In genomic region chr2:35662001-35662491, GRCm38 (mm10) we compare ENCODE assay signal across 8 mouse cellular contexts.
A peak's percentile ranks its signal among the peaks of the same experiment; 100 is the strongest.
DNase-seq lines count a peak whose midpoint lies in the region; ATAC-seq and TF ChIP-seq lines count a peak whose summit lies in the region.

No protein-coding gene starts in this region.

- H3K4me2 ChIP-seq in embryonic facial prominence, embryonic 13.5 days = peak overlapping the region; percentile 93
- peak overlapping the region; percentile 89 for H3K4me2 ChIP-seq in hindbrain, postnatal 0 days (ENCODE audit: low read depth, low read length)
- H3K4me2 ChIP-seq in midbrain, embryonic 16.5 days (ENCODE audit: low read length) = peak overlapping the region; percentile 71

- ATAC-seq in embryonic facial prominence, embryonic 13.5 days (ENCODE audit: insufficient number of reproducible peaks, insufficient read depth, low FRiP score, low TSS enrichment, low read depth) = peak; percentile 41
- ATAC-seq in hindbrain, postnatal 0 days = peak; percentile 72
- ATAC-seq in midbrain, embryonic 16.5 days = peak; percentile 62

- peak overlapping the region; percentile 85 for H3K9ac ChIP-seq in embryonic facial prominence, embryonic 13.5 days
- H3K9ac ChIP-seq in hindbrain, postnatal 0 days (replicated peaks; ENCODE audit: low read length) = peak overlapping the region; percentile 94
- H3K9ac ChIP-seq in midbrain, embryonic 16.5 days (ENCODE audit: low read depth, low read length) = peak overlapping the region; percentile 98

- H3K9me3 ChIP-seq in embryonic facial prominence, embryonic 13.5 days = no peaks in the 10 kb centered on the region
- no peaks in the 10 kb centered on the region for H3K9me3 ChIP-seq in hindbrain, postnatal 0 days (ENCODE audit: low read length)
- no peaks in the 10 kb centered on the region for H3K9me3 ChIP-seq in midbrain, embryonic 16.5 days (replicated peaks; ENCODE audit: control insufficient read depth, low read length, poor library complexity, severe bottlenecking)

- peak overlapping the region; percentile 86 for H3K27ac ChIP-seq in embryonic facial prominence, embryonic 13.5 days
- H3K27ac ChIP-seq in hindbrain, postnatal 0 days = peak overlapping the region; percentile 88
- H3K27ac ChIP-seq in midbrain, embryonic 16.5 days (ENCODE audit: low read length) = peak overlapping the region; percentile 91

- H3K36me3 ChIP-seq in embryonic facial prominence, embryonic 13.5 days = peaks cover 3% of the 10 kb centered on the region; the same call in 1 of the 2 replicates
- no peaks in the 10 kb centered on the region for H3K36me3 ChIP-seq in hindbrain, postnatal 0 days (ENCODE audit: insufficient read depth, low read length)
- no peaks in the 10 kb centered on the region for H3K36me3 ChIP-seq in midbrain, embryonic 16.5 days (ENCODE audit: control insufficient read depth, insufficient read depth, low read length)

- peak overlapping the region; percentile 85 for H3K4me3 ChIP-seq in embryonic facial prominence, embryonic 13.5 days
- peak overlapping the region; percentile 92 for H3K4me3 ChIP-seq in hindbrain, postnatal 0 days (ENCODE audit: low read length)
- peak overlapping the region; percentile 96 for H3K4me3 ChIP-seq in midbrain, embryonic 16.5 days (ENCODE audit: low read depth, low read length)

- TF ChIP-seq CTCF in hindbrain, postnatal 0 days (IDR thresholded peaks at IDR 0.05; ENCODE audit: low read depth) = no peak; the same call in 1 of the 2 replicates

- peaks cover 65% of the 10 kb centered on the region for H3K4me1 ChIP-seq in embryonic facial prominence, embryonic 13.5 days
- H3K4me1 ChIP-seq in hindbrain, postnatal 0 days (ENCODE audit: insufficient read depth, low read length) = peaks cover 34% of the 10 kb centered on the region
- peaks cover 34% of the 10 kb centered on the region for H3K4me1 ChIP-seq in midbrain, embryonic 16.5 days (ENCODE audit: control insufficient read depth, insufficient read depth, low read length)

- WGBS in embryonic facial prominence, embryonic 13.5 days = 1% methylated on average over 24 of the region's 24 CpGs
- WGBS in hindbrain, postnatal 0 days = 2% methylated on average over 22 of the region's 24 CpGs
- under 1% methylated on average over 24 of the region's 24 CpGs for WGBS in midbrain, embryonic 16.5 days

- H3K27me3 ChIP-seq in embryonic facial prominence, embryonic 13.5 days = no peaks in the 10 kb centered on the region
- no peaks in the 10 kb centered on the region for H3K27me3 ChIP-seq in hindbrain, postnatal 0 days (ENCODE audit: insufficient read depth, low read length)
- no peaks in the 10 kb centered on the region for H3K27me3 ChIP-seq in midbrain, embryonic 16.5 days (ENCODE audit: control insufficient read depth, insufficient read depth, low read depth, low read length)

- DNase-seq in adrenal gland, adult 2 months = peak; percentile 72
- no peak for DNase-seq in adrenal gland, postnatal 4 days (ENCODE audit: low spot score in 2 of 2)
- DNase-seq in 3134 (ENCODE audit: extremely low read depth, insufficient read length, low spot score) (peak; percentile 61), liver (peak; percentile 22)
- DNase-seq in hindbrain, postnatal 0 days (ENCODE audit: low spot score) = peak; percentile 57
- DNase-seq in thymus, postnatal 36 days = peak; percentile 65 to 74

Comparison
In these comparisons a context has a peak if more than half of its experiments do, and no peak if none do; other contexts are left out.
1. DNase-seq: peak in adrenal gland, adult 2 months (single experiment), 3134 (single experiment), hindbrain, postnatal 0 days (single experiment), liver (single experiment) and thymus, postnatal 36 days (2 of 2); none in adrenal gland, postnatal 4 days (0 of 2).
2. Peak in every context shown above with its lines, with median percentiles within 50 percentile points of each other: ATAC-seq, H3K27ac ChIP-seq, H3K4me2 ChIP-seq, H3K4me3 ChIP-seq and H3K9ac ChIP-seq.